Mouse (Mus musculus) stomach, postnatal 0 days (tissue): ENCODE data around the gene Lefty2. TPM values are rescaled to one million over a fixed set of nuclear protein-coding genes. Genes with fewer than 3 reads are reported as not detected.

ENCODE experiments used
- ATAC-seq: fragments of 200-750 bp; cut with Nextera tagmentation; 2 replicates; pipeline ENCODE4 v1.8.0; 2017; ENCODE audit not compliant: low FRiP score, low TSS enrichment
- DNase-seq: peaks from one replicate; pipeline ENCODE4 v3.0.0-alpha.2; 2016; ENCODE audit warnings: low spot score
- H3K27ac ChIP-seq: fragments of 300-500 bp; sonication (generic); replicated peaks from 2 replicates; pipeline ENCODE4 v1.5.1; 2014; ENCODE audit warnings: mild to moderate bottlenecking, control low read depth
- H3K27me3 ChIP-seq: fragments of 300-500 bp; sonication (generic); 2 replicates; pipeline ENCODE4 v1.6.1; 2014; ENCODE audit warnings: low read length; ENCODE audit not compliant: control insufficient read depth, insufficient read depth
- H3K36me3 ChIP-seq: fragments of 300-500 bp; sonication (generic); 2 replicates; pipeline ENCODE4 v1.6.1; 2014; ENCODE audit warnings: low read length, mixed read lengths; ENCODE audit not compliant: control insufficient read depth, insufficient read depth
- H3K4me1 ChIP-seq: fragments of 300-500 bp; sonication (generic); replicated peaks from 2 replicates; pipeline ENCODE4 v1.6.1; 2014; ENCODE audit warnings: antibody characterized with exemption; ENCODE audit not compliant: control insufficient read depth, insufficient read depth
- H3K4me2 ChIP-seq: fragments of 300-500 bp; sonication (generic); replicated peaks from 2 replicates; pipeline ENCODE4 v1.6.1; 2014; ENCODE audit warnings: low read depth, mild to moderate bottlenecking, control low read depth, moderate library complexity
- H3K4me3 ChIP-seq: fragments of 300-500 bp; sonication (generic); 2 replicates; pipeline ENCODE4 v1.5.1; 2014; ENCODE audit warnings: low read depth, low read length, control low read depth
- H3K9ac ChIP-seq: fragments of 300-500 bp; sonication (generic); 2 replicates; pipeline ENCODE4 v1.6.1; 2014; ENCODE audit warnings: mild to moderate bottlenecking, low read length, control low read depth, mixed read lengths
- H3K9me3 ChIP-seq: fragments of 300-500 bp; sonication (generic); 2 replicates; pipeline ENCODE4 v1.6.1; 2016; ENCODE audit warnings: low read length; ENCODE audit not compliant: control insufficient read depth
- CTCF ChIP-seq: IDR thresholded peaks from 2 replicates; pipeline ENCODE4 v1.5.1; 2016; ENCODE audit warnings: antibody characterized with exemption, low read depth, mild to moderate bottlenecking, moderate library complexity
- EP300 ChIP-seq: optimal IDR thresholded peaks from 2 replicates; pipeline ENCODE3; 2016; ENCODE audit warnings: antibody characterized with exemption
- WGBS: fragments of 180-500 bp; shearing (Covaris S2); extraction: QIAGEN DNeasy Blood & Tissue Kit; methylation state at CpG from one replicate; pipeline ENCODE4 v1.1.7; 2014; 5-methylcytosine and 5-hydroxymethylcytosine counted together
- polyA plus RNA-seq: library from polyadenylated mRNA; unstranded; fragments of >200 nt; fragmentation: Nextera tagmentation; extraction: Ambion mirVana; gene quantifications from 2 replicates; pipeline ENCODE4 v1.2.1, GENCODE M21; 2015

Gene Lefty2
- polyA plus RNA-seq, 1 experiment from 2014 or later: 0.13 TPM

GRCm38 (mm10) chr1:180902915-180903314, 10.0 kb downstream of the Lefty2 start:
- no peak for TF ChIP-seq EP300
- no peak for TF ChIP-seq CTCF
- H3K9ac ChIP-seq: no peak overlapping the region
- H3K9me3 ChIP-seq: no peaks in the 10 kb centered on the region
- no peak overlapping the region for H3K4me2 ChIP-seq
- H3K27me3 ChIP-seq: no peaks in the 10 kb centered on the region
- ATAC-seq (0 out of 2 replicates have a peak, but pooled peaks have one; percentile 27), DNase-seq (peak; percentile 54)
- H3K36me3 ChIP-seq: peaks cover 11% of the 10 kb centered on the region; the same call in 1 of the 2 replicates
- H3K27ac ChIP-seq: no peak overlapping the region
- 45% methylated on average over 5 of the region's 5 CpGs for WGBS
- 0 out of 2 replicates have a peak, but pooled peaks cover 3% of the 10 kb centered on the region for H3K4me1 ChIP-seq
- no peak overlapping the region for H3K4me3 ChIP-seq

- TF ChIP-seq EP300: no peak
- TF ChIP-seq CTCF: 0 out of 2 replicates have a peak, but pooled peaks have one; percentile 0
- Histone ChIP-seq H3K4me1 (0 out of 2 replicates have a peak, but pooled peaks cover 3% of the 10 kb centered on the region), H3K27me3 (no peaks in the 10 kb centered on the region), H3K9ac (peak overlapping the region; percentile 32; the same call in 1 of the 2 replicates), H3K36me3 (peaks cover 11% of the 10 kb centered on the region; the same call in 1 of the 2 replicates), H3K4me2 (peak overlapping the region; percentile 86), H3K27ac (peak overlapping the region; percentile 86), H3K4me3 (peak overlapping the region; percentile 68), H3K9me3 (no peaks in the 10 kb centered on the region)
- ATAC-seq: peak; percentile 33
- DNase-seq: no peak
- WGBS: 20% methylated on average over 10 of the region's 10 CpGs
Observed at GRCm38 (mm10) chr1:180903666-180904038, 10.7 kb downstream of the Lefty2 start.

- Histone ChIP-seq H3K4me3 (peak within 1 kb of the TSS; percentile 68), H3K27ac (peak within 1 kb of the TSS; percentile 86), H3K36me3 (peaks cover 11% of the 10 kb centered on the region; the same call in 1 of the 2 replicates), H3K9ac (peak within 1 kb of the TSS; percentile 78), H3K4me1 (0 out of 2 replicates have a peak, but pooled peaks cover 3% of the 10 kb centered on the region), H3K4me2 (peak within 1 kb of the TSS; percentile 86), H3K9me3 (no peaks in the 10 kb centered on the region), H3K27me3 (no peaks in the 10 kb centered on the region)
- ATAC-seq (peak; percentile 96), DNase-seq (peak; percentile 96)
- TF ChIP-seq CTCF (0 out of 2 replicates have a peak, but pooled peaks have one; percentile 0), EP300 (no peak)
- under 1% methylated on average over 52 of the region's 52 CpGs for WGBS
Observed at GRCm38 (mm10) chr1:180904039-180904814, 11.3 kb downstream of the Lefty2 start, which contains the start of gene Pycr2. Pycr2 (plus strand) TSS chr1:180904293.

GRCm38 (mm10) chr1:180904815-180905080, 11.8 kb downstream of the Lefty2 start:
- peaks cover 11% of the 10 kb centered on the region; the same call in 1 of the 2 replicates for H3K36me3 ChIP-seq
- no peak for ATAC-seq
- DNase-seq: no peak
- H3K27me3 ChIP-seq: no peaks in the 10 kb centered on the region
- 0 out of 2 replicates have a peak, but pooled peaks cover 3% of the 10 kb centered on the region for H3K4me1 ChIP-seq
- H3K4me3 ChIP-seq: peak overlapping the region; percentile 68
- H3K9ac ChIP-seq: peak overlapping the region; percentile 78
- TF ChIP-seq EP300 (no peak), CTCF (no peak)
- H3K27ac ChIP-seq: peak overlapping the region; percentile 86
- peak overlapping the region; percentile 86 for H3K4me2 ChIP-seq
- H3K9me3 ChIP-seq: no peaks in the 10 kb centered on the region
- WGBS: 2% methylated on average over 5 of the region's 5 CpGs

- H3K4me2 ChIP-seq: peak overlapping the region; percentile 86
- H3K9me3 ChIP-seq: no peaks in the 10 kb centered on the region
- TF ChIP-seq EP300 (no peak), CTCF (no peak)
- H3K36me3 ChIP-seq: peaks cover 11% of the 10 kb centered on the region; the same call in 1 of the 2 replicates
- DNase-seq (no peak), ATAC-seq (no peak)
- 52% methylated on average over 6 of the region's 6 CpGs for WGBS
- no peak overlapping the region for H3K27ac ChIP-seq
- H3K27me3 ChIP-seq: no peaks in the 10 kb centered on the region
- peak overlapping the region; percentile 68 for H3K4me3 ChIP-seq
- H3K4me1 ChIP-seq: 0 out of 2 replicates have a peak, but pooled peaks cover 3% of the 10 kb centered on the region
- peak overlapping the region; percentile 48; the same call in 1 of the 2 replicates for H3K9ac ChIP-seq
Observed at GRCm38 (mm10) chr1:180905307-180905706, 12.4 kb downstream of the Lefty2 start.

- H3K4me2 ChIP-seq: no peak overlapping the region
- H3K27ac ChIP-seq: no peak overlapping the region
- 0 out of 2 replicates have a peak, but pooled peaks cover 3% of the 10 kb centered on the region for H3K4me1 ChIP-seq
- TF ChIP-seq EP300 (no peak), CTCF (no peak)
- H3K9ac ChIP-seq: 0 out of 2 replicates have a peak overlapping the region, but pooled peaks have one; percentile 48
- peaks cover 11% of the 10 kb centered on the region; the same call in 1 of the 2 replicates for H3K36me3 ChIP-seq
- no peaks in the 10 kb centered on the region for H3K27me3 ChIP-seq
- H3K4me3 ChIP-seq: no peak overlapping the region
- H3K9me3 ChIP-seq: no peaks in the 10 kb centered on the region
- DNase-seq (no peak), ATAC-seq (no peak)
- WGBS: 92% methylated on average over 17 of the region's 17 CpGs
Observed at GRCm38 (mm10) chr1:180905876-180906275, 13.0 kb downstream of the Lefty2 start.
